Mouse (Mus musculus): ENCODE measurements at regions not wholly inside any gene's neighbourhood (a gene's known extent, or its start where the extent isn't known, plus 50 kb on each side); places are given as distances from the start of the nearest gene placed in this dataset.

DNA sequence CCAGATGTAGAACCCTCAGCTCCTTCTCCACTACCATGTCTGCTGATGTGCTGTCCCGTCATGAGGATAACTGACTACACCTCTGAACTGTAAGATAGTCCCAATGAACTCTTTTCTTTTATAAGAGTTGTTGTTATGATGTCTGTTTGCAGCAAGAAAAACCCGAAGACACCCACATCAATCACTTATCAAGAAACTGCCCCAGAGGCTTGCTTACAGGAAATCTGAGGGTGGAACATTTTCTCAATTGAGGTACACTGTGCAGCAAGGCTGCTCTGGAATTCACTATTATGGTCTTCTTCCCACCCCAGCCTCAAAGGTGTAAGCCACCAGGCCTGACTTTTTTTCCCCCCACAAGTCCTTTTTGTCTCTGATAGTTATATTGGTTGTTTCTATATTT lies 125.8 kb downstream of the Nab1 start:
- 84% methylated on average over 2 of the region's 2 CpGs for WGBS
- intact Hi-C loops (cut with DNase I): no loop called here

DNA sequence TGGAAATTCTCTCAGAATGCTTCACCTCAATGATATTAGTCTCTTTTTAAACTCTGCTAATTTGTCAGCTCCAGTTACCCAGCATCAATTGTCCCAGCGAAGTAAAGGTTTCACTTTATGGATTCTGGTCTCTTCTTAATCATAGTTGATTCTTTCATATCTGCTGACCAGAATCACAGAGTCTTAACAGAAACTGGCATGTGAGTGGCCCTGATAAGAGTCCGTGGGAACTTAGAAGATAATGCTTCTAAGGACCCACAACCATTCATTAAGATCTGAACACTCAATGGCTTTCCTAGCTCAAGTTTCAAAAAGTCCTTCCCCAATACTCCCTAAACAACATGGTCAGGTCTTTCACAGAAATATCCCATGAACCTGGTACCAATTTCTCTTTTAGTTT lies 126.7 kb downstream of the Nab1 start:
- Histone ChIP-seq H3K9ac (ENCODE audit: low read depth, low read length) (no peak overlapping the region), H3K4me1 (ENCODE audit: control insufficient read depth, insufficient read depth, low read length) (no peaks in the 10 kb centered on the region), H3K79me2 (replicated peaks; ENCODE audit: control insufficient read depth, insufficient read depth, low read length) (no peaks in the 10 kb centered on the region), H3K27me3 (ENCODE audit: control insufficient read depth, insufficient read depth, low read length) (no peaks in the 10 kb centered on the region), H3K27ac (no peak overlapping the region), H3K4me3 (no peak overlapping the region), H3K36me3 (ENCODE audit: control insufficient read depth, insufficient read depth, low read length) (no peaks in the 10 kb centered on the region)
- intact Hi-C loops (cut with DNase I): no loop called here
- DNase-seq: no peak
- WGBS: 53% methylated on average over 2 of the region's 2 CpGs
- TF ChIP-seq CTCF (IDR thresholded peaks at IDR 0.05): no peak
- no peak for TF ChIP-seq EP300 (IDR thresholded peaks at IDR 0.05; ENCODE audit: insufficient read depth, low read depth, low read length)
- no peak for TF ChIP-seq POLR2A (IDR thresholded peaks at IDR 0.05; ENCODE audit: insufficient read depth, low read depth, low read length)

More for the DNA sequence above, 125.8 kb downstream of the Nab1 start:
- DNase-seq: no peak
- no peak overlapping the region for H3K27ac ChIP-seq
- no peak overlapping the region for H3K9ac ChIP-seq (ENCODE audit: low read depth, low read length)
- no peak for TF ChIP-seq CTCF (IDR thresholded peaks at IDR 0.05)
- TF ChIP-seq EP300 (IDR thresholded peaks at IDR 0.05; ENCODE audit: insufficient read depth, low read depth, low read length): no peak
- no peak for TF ChIP-seq POLR2A (IDR thresholded peaks at IDR 0.05; ENCODE audit: insufficient read depth, low read depth, low read length)
- H3K79me2 ChIP-seq (replicated peaks; ENCODE audit: control insufficient read depth, insufficient read depth, low read length): no peaks in the 10 kb centered on the region
- H3K27me3 ChIP-seq (ENCODE audit: control insufficient read depth, insufficient read depth, low read length): no peaks in the 10 kb centered on the region
- no peaks in the 10 kb centered on the region for H3K36me3 ChIP-seq (ENCODE audit: control insufficient read depth, insufficient read depth, low read length)
- H3K4me1 ChIP-seq (ENCODE audit: control insufficient read depth, insufficient read depth, low read length): no peaks in the 10 kb centered on the region
- H3K4me3 ChIP-seq: no peak overlapping the region

- Histone ChIP-seq H3K79me2 (replicated peaks; ENCODE audit: control insufficient read depth, insufficient read depth, low read length) (no peaks in the 10 kb centered on the region), H3K27me3 (ENCODE audit: control insufficient read depth, insufficient read depth, low read length) (no peaks in the 10 kb centered on the region), H3K27ac (no peak overlapping the region), H3K36me3 (ENCODE audit: control insufficient read depth, insufficient read depth, low read length) (no peaks in the 10 kb centered on the region; the same call in 1 of the 2 replicates), H3K4me1 (ENCODE audit: control insufficient read depth, insufficient read depth, low read length) (no peaks in the 10 kb centered on the region), H3K4me3 (no peak overlapping the region), H3K9ac (ENCODE audit: low read depth, low read length) (no peak overlapping the region)
- no peak for DNase-seq
- intact Hi-C loops (cut with DNase I): no loop called here
- TF ChIP-seq CTCF (IDR thresholded peaks at IDR 0.05): no peak
- no peak for TF ChIP-seq EP300 (IDR thresholded peaks at IDR 0.05; ENCODE audit: insufficient read depth, low read depth, low read length)
- TF ChIP-seq POLR2A (IDR thresholded peaks at IDR 0.05; ENCODE audit: insufficient read depth, low read depth, low read length): no peak
- WGBS: 34% methylated on average over 7 of the region's 7 CpGs
Observed at GRCm38 (mm10) chr1:52366386-52366785, 133.4 kb upstream of the Gls start.

DNA sequence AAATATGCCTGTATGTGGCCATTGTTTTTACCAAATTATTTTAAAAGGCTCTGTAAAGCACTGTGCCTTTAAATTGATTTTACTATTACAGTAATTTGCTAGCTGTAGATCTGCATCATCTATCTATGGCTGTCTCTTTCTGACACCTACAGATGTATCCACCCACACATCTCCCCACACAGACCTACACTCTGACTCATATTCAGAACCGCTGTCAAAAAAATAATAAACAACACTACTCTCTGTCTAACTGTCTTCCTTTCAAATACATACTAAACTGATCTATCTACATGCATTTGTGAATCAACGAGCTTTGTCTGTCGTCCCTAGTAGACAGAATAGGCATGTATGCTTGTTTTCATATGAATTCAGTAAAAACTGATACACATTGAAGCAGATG lies 130.6 kb upstream of the Gls start:
- H3K4me3 ChIP-seq: no peak overlapping the region
- H3K27me3 ChIP-seq (ENCODE audit: control insufficient read depth, insufficient read depth, low read length): no peaks in the 10 kb centered on the region
- TF ChIP-seq POLR2A (IDR thresholded peaks at IDR 0.05; ENCODE audit: insufficient read depth, low read depth, low read length) (no peak), CTCF (IDR thresholded peaks at IDR 0.05) (no peak), EP300 (IDR thresholded peaks at IDR 0.05; ENCODE audit: insufficient read depth, low read depth, low read length) (no peak)

DNA sequence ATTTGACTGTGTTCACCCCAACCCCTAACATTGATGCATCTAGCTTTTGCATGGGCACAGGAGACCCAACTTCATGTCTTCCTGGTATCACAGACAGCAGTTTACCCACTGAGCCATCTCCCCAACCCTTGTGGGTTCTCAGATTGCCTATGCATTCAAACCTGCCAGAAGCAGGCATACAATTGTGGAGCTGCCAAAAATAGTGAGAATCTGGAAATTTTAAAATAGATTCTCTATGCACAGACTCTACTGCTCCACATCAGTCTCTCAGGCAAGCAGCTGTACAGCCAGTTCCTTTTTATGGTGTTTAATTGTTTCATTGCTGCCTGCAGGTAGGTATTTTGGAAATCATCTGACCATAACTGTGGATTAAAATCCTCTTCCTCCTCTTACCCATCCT lies 129.9 kb upstream of the Gls start:
- Histone ChIP-seq H3K4me1 (ENCODE audit: control insufficient read depth, insufficient read depth, low read length) (no peaks in the 10 kb centered on the region), H3K4me3 (no peak overlapping the region), H3K27ac (no peak overlapping the region), H3K9ac (ENCODE audit: low read depth, low read length) (no peak overlapping the region), H3K27me3 (ENCODE audit: control insufficient read depth, insufficient read depth, low read length) (no peaks in the 10 kb centered on the region), H3K79me2 (replicated peaks; ENCODE audit: control insufficient read depth, insufficient read depth, low read length) (no peaks in the 10 kb centered on the region), H3K36me3 (ENCODE audit: control insufficient read depth, insufficient read depth, low read length) (no peaks in the 10 kb centered on the region; the same call in 1 of the 2 replicates)
- no peak for DNase-seq
- intact Hi-C loops (cut with DNase I): no loop called here
- TF ChIP-seq EP300 (IDR thresholded peaks at IDR 0.05; ENCODE audit: insufficient read depth, low read depth, low read length): no peak
- TF ChIP-seq POLR2A (IDR thresholded peaks at IDR 0.05; ENCODE audit: insufficient read depth, low read depth, low read length): no peak
- TF ChIP-seq CTCF (IDR thresholded peaks at IDR 0.05): no peak

More for the DNA sequence above, 130.6 kb upstream of the Gls start:
- no peak for DNase-seq
- Histone ChIP-seq H3K36me3 (ENCODE audit: control insufficient read depth, insufficient read depth, low read length) (no peaks in the 10 kb centered on the region; the same call in 1 of the 2 replicates), H3K4me1 (ENCODE audit: control insufficient read depth, insufficient read depth, low read length) (no peaks in the 10 kb centered on the region), H3K9ac (ENCODE audit: low read depth, low read length) (no peak overlapping the region), H3K27ac (no peak overlapping the region), H3K79me2 (replicated peaks; ENCODE audit: control insufficient read depth, insufficient read depth, low read length) (no peaks in the 10 kb centered on the region)
- WGBS: 72% methylated on average over 3 of the region's 3 CpGs
- intact Hi-C loops (cut with DNase I): no loop called here

- Histone ChIP-seq H3K4me1 (ENCODE audit: control insufficient read depth, insufficient read depth, low read length) (no peaks in the 10 kb centered on the region; the same call in 1 of the 2 replicates), H3K79me2 (replicated peaks; ENCODE audit: control insufficient read depth, insufficient read depth, low read length) (no peaks in the 10 kb centered on the region), H3K9ac (ENCODE audit: low read depth, low read length) (no peak overlapping the region), H3K27ac (no peak overlapping the region), H3K36me3 (ENCODE audit: control insufficient read depth, insufficient read depth, low read length) (no peaks in the 10 kb centered on the region), H3K4me3 (no peak overlapping the region), H3K27me3 (ENCODE audit: control insufficient read depth, insufficient read depth, low read length) (no peaks in the 10 kb centered on the region)
- DNase-seq: peak; percentile 42 to 55
- 31% methylated on average over 6 of the region's 6 CpGs for WGBS
- TF ChIP-seq EP300 (IDR thresholded peaks at IDR 0.05; ENCODE audit: insufficient read depth, low read depth, low read length) (no peak), POLR2A (IDR thresholded peaks at IDR 0.05; ENCODE audit: insufficient read depth, low read depth, low read length) (no peak), CTCF (IDR thresholded peaks at IDR 0.05) (no peak)
- intact Hi-C loops (cut with DNase I): no loop called here
Observed at GRCm38 (mm10) chr1:52354041-52354582, 121.1 kb upstream of the Gls start.

All from heart, adult 2 months (tissue).